Mouse (Mus musculus) left cerebral cortex, postnatal 25 days (tissue): ENCODE measurements at regions not wholly inside any gene's neighbourhood (a gene's known extent, or its start where the extent isn't known, plus 50 kb on each side); places are given as distances from the start of the nearest gene placed in this dataset.
A peak's percentile ranks its signal among the peaks of the same experiment; 100 is the strongest.

Source experiments
- DNase-seq, 2 experiments: peaks; one replicate each; pipeline ENCODE4 v3.0.0; 2022; ENCODE audit warnings: low spot score in 2 of 2, mixed read lengths in 1 of 2
- intact Hi-C: fragments of 180-260 bp; cut with DNase I; formaldehyde crosslinking; loops from one replicate; pipeline ENCODE4 v1.15.1; 2025
- microRNA-seq, 2 experiments: library from miRNA; unstranded; fragments of <30 nt; microRNA quantifications; one replicate each; pipeline ENCODE4 v1.2.0; 2022

DNA sequence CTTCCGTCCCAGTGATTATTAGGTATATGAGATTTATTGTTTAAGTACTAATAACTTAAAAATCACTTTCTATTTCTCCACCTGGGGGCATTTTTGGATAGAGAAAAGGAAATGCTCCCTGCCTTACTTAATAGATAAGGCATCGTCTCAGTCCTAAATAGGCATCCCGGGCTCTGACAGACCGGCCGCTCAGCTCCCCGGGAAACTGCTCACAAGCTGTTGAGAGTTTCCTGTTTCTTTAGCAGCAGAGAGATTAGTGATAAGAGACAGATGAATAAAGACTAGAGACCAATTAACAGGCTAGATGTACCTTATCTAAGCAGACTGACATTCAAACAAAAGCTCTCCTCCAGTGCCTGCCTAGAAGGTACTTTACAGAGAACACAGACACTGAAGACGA lies 148.4 kb downstream of the Slc15a5 start:
- DNase-seq: no peak
- intact Hi-C loops: no loop called here

DNA sequence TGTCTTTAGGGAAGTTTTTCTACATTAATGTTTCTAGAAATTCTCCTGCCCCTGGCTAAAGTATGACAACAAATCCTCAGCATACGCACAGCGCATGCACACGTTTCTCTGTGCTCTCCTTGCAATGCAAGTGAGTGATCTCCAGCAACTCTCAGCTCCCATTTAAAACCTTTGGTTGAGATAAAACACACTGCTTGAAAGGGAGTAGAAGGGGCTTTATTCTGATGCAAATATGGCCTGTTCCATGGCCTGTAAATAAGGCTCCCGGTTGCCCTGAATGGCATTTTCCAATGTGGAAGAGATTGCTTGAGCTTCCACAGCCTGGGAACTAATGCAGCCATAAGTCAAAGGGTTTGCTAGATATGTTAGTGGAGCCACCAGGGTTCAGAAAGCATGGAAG lies 156.4 kb downstream of the Slc15a5 start:
- intact Hi-C loops: no loop called here
- no peak for DNase-seq

DNA sequence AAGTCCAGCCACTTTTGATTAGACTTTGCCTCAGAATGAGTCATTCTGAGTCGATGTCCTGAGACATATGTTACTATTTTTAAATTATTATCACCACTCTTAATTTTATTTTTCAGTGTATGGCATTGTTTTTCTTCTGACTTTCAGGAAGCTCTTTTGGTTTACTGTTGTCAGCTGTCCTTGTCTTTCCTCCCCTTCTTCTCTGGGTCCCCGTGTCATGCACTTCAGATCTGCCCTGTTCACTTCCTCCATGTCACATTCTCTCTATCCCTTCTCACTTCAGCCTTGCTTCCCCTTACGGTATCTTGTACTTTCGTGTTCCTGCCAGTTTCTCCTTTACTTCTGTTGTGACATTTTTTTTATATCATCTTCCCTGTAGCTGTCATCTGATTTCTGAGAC lies 161.6 kb downstream of the Slc15a5 start:
- intact Hi-C loops: no loop called here

DNA sequence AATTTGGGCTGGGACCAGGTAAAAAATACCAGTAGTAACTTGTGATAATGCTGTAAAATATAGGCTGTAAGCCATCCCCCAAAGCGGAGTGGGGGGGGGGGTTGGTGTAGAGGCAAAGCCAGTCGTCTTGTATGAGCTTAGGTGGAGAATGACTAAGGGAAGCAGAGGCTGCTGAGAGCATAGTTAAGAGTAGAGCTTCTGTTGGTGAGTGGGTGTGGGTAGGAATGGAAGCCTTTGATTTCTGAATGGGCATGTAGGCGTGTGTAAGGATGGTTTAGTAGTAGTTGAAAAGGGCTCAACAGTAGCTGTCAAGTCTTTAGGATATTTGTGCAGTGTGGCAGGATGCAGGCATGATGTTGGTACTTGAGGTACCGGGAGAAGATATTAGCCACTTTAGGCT lies 153.5 kb downstream of the Dera start:
- peak in 1 of 2 experiments; percentile 71 for DNase-seq
- intact Hi-C loops: no loop called here

More for the DNA sequence above, 161.6 kb downstream of the Slc15a5 start:
- no peak for DNase-seq

Small RNA genes in the stretch of these regions (microRNA-seq; reads per million reads assigned to microRNA genes)
- 0 reads per million in 2 experiments for gene Gm24308
